Mouse (Mus musculus): ENCODE measurements around the gene Rpf2. TPM values are rescaled to one million over a fixed set of nuclear protein-coding genes. Genes with fewer than 3 reads are reported as not detected.

Gene Rpf2
- polyA plus RNA-seq, 2 experiments = 25.0 to 54.5 TPM

DNA sequence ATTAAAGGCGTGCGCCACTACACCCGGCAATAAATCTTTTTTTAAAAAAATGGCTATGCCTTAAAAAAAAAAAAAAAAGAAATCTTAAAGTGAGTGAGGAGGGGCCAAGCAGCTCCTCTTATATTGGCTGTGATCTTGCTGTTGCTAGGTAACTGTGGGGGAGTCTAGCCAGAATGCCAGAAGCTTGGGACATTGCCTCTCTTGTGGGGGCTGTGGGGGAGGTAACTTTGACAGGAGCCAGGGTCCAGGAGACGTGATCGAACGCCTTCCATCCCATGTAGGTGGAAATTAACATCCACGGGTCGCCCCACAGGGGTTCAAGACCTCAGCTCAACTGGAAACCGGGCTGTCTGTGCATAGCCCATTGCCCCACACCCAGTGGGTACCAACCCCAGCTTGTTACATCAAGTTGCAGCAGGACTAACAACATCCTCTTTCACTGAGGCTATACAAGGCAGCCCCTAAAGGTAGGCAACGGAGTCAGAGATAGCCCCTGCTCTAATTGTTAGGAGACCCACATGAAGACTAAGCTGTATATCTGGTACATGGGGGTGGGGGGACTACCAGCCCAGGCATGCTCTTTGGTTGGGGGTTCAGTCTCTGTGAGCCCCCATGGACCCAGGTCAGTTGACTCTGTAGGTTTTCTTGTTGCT is 37.5 kb upstream of the Rpf2 start:
- Histone ChIP-seq H3K27ac (replicated peaks; ENCODE audit: low read depth, low read length) (no peak overlapping the region), H3K9ac (ENCODE audit: low read depth, low read length, severe bottlenecking) (no peak overlapping the region), H3K4me2 (replicated peaks; ENCODE audit: low read depth, low read length, severe bottlenecking) (no peak overlapping the region), H3K36me3 (ENCODE audit: control insufficient read depth, insufficient read depth, low read length) (peaks cover 18% of the 10 kb centered on the region), H3K4me3 (replicated peaks; ENCODE audit: low read length) (no peak overlapping the region), H3K27me3 (ENCODE audit: control insufficient read depth, insufficient read depth, low read length) (no peaks in the 10 kb centered on the region), H3K4me1 (ENCODE audit: control insufficient read depth, insufficient read depth, low read length) (no peaks in the 10 kb centered on the region), H3K9me3 (ENCODE audit: control insufficient read depth, low read length) (no peaks in the 10 kb centered on the region)
- ATAC-seq (ENCODE audit: low FRiP score, low read depth) (no peak), DNase-seq (ENCODE audit: low spot score) (no peak)
- 82% methylated on average over 10 of the region's 10 CpGs for WGBS
- TF ChIP-seq POLR2A (IDR thresholded peaks at IDR 0.05; ENCODE audit: borderline replicate concordance, extremely low read depth, insufficient read depth, insufficient read length) = no peak

DNA sequence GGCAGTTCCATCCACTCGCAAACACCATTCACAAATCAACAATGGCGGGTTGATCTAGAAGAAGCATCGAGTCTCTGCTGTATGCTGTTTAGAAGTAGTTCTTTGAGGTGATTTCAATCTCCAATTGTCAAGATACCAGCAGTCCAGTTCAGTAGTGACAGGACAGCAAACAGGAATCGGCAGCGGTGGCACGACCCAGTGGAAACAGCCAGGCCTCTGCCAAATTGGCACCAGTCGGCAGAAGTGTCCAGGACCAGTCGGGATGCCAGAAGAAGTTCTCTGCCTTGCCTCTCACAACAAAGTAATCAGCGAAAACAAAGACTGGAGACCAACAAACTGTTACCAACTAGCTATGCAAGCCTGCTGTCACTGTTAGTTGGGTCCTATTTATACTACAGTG is 36.8 kb upstream of the Rpf2 start:
- Histone ChIP-seq H3K4me2 (replicated peaks; ENCODE audit: low read depth, low read length, severe bottlenecking) (no peak overlapping the region), H3K4me3 (replicated peaks; ENCODE audit: low read length) (no peak overlapping the region), H3K27ac (replicated peaks; ENCODE audit: low read depth, low read length) (no peak overlapping the region), H3K9ac (ENCODE audit: low read depth, low read length, severe bottlenecking) (no peak overlapping the region), H3K9me3 (ENCODE audit: control insufficient read depth, low read length) (no peaks in the 10 kb centered on the region), H3K27me3 (ENCODE audit: control insufficient read depth, insufficient read depth, low read length) (no peaks in the 10 kb centered on the region), H3K4me1 (ENCODE audit: control insufficient read depth, insufficient read depth, low read length) (no peaks in the 10 kb centered on the region), H3K36me3 (ENCODE audit: control insufficient read depth, insufficient read depth, low read length) (peaks cover 18% of the 10 kb centered on the region)
- no peak for ATAC-seq (ENCODE audit: low FRiP score, low read depth)
- TF ChIP-seq POLR2A (IDR thresholded peaks at IDR 0.05; ENCODE audit: borderline replicate concordance, extremely low read depth, insufficient read depth, insufficient read length) = no peak
- no peak for DNase-seq (ENCODE audit: low spot score)
- 93% methylated on average over 9 of the region's 9 CpGs for WGBS

DNA sequence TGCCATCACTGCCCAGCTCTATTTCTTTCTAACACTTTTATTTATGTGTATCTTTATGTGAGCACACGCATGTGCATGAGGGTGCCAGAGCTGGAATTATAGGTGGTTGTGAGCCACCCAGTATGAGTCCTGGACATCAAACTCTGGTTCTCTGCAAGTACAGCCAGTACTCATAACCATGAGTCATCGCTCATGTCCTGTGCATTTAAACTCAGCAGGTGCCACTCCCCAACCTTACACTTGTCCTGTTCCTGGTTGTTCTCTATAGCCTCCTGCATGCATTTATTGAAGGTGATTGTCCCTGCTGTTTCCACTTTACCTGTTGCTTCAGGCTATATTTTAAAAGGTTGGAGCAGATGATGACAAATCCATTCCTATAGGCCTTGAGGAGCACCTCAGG is 34.7 kb upstream of the Rpf2 start:
- no peak for ATAC-seq (ENCODE audit: low FRiP score, low read depth)
- DNase-seq (ENCODE audit: low spot score) = no peak
- no peak for TF ChIP-seq POLR2A (IDR thresholded peaks at IDR 0.05; ENCODE audit: borderline replicate concordance, extremely low read depth, insufficient read depth, insufficient read length)

DNA sequence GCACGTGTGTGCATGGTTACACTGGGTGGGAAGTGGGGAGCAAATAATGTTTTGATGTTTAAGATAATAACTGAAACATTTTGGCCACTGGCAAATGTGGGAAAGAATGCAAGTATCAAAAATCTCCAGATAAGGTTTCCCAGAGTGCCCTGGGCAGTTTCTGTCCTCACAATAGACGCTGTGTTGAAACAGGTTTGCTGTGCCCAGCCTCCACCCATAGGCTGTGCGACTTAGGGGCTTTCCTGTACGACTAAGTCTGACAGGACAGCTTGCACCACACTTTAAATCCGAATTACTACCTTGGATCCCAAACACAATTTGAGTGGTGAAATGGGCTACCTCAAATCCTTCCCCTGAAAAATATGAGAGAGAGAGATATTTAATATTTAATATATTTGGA is 31.5 kb upstream of the Rpf2 start:
- Histone ChIP-seq H3K36me3 (ENCODE audit: control insufficient read depth, insufficient read depth, low read length) (no peaks in the 10 kb centered on the region), H3K4me3 (replicated peaks; ENCODE audit: low read length) (no peak overlapping the region), H3K27ac (replicated peaks; ENCODE audit: low read depth, low read length) (no peak overlapping the region), H3K27me3 (ENCODE audit: control insufficient read depth, insufficient read depth, low read length) (no peaks in the 10 kb centered on the region), H3K9me3 (ENCODE audit: control insufficient read depth, low read length) (no peaks in the 10 kb centered on the region), H3K9ac (ENCODE audit: low read depth, low read length, severe bottlenecking) (no peak overlapping the region), H3K4me2 (replicated peaks; ENCODE audit: low read depth, low read length, severe bottlenecking) (no peak overlapping the region), H3K4me1 (ENCODE audit: control insufficient read depth, insufficient read depth, low read length) (no peaks in the 10 kb centered on the region)
- ATAC-seq (ENCODE audit: low FRiP score, low read depth) (no peak), DNase-seq (ENCODE audit: low spot score) (no peak)
- TF ChIP-seq POLR2A (IDR thresholded peaks at IDR 0.05; ENCODE audit: borderline replicate concordance, extremely low read depth, insufficient read depth, insufficient read length) = no peak
- WGBS = 54% methylated on average over 5 of the region's 5 CpGs

More for the DNA sequence above, 34.7 kb upstream of the Rpf2 start:
- Histone ChIP-seq H3K36me3 (ENCODE audit: control insufficient read depth, insufficient read depth, low read length) (peaks cover 12% of the 10 kb centered on the region), H3K9ac (ENCODE audit: low read depth, low read length, severe bottlenecking) (no peak overlapping the region), H3K9me3 (ENCODE audit: control insufficient read depth, low read length) (no peaks in the 10 kb centered on the region), H3K4me2 (replicated peaks; ENCODE audit: low read depth, low read length, severe bottlenecking) (no peak overlapping the region), H3K4me3 (replicated peaks; ENCODE audit: low read length) (no peak overlapping the region), H3K27me3 (ENCODE audit: control insufficient read depth, insufficient read depth, low read length) (no peaks in the 10 kb centered on the region), H3K27ac (replicated peaks; ENCODE audit: low read depth, low read length) (no peak overlapping the region), H3K4me1 (ENCODE audit: control insufficient read depth, insufficient read depth, low read length) (no peaks in the 10 kb centered on the region)
- 92% methylated on average over 2 of the region's 2 CpGs for WGBS

DNA sequence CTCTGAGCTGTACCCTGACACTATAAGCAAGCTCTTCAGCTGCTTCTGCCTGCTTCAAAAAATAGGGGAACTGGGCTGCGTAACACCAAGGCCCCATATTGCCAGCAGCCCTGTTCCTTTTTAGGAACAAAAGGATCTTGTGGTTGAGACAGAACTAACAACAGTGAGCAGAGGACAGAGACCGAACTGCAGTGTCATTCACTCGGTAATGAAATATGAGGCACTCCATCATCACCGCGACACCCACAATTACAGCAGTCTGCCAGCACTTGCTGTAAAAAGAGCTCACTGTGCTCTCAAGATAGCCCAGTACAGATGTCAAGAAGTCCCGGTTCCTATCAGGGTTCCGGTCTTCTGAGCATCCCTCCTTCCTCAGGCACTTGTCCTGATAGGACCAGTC is 29.2 kb upstream of the Rpf2 start:
- Histone ChIP-seq H3K4me1 (ENCODE audit: control insufficient read depth, insufficient read depth, low read length) (no peaks in the 10 kb centered on the region), H3K4me3 (replicated peaks; ENCODE audit: low read length) (no peak overlapping the region), H3K27ac (replicated peaks; ENCODE audit: low read depth, low read length) (no peak overlapping the region), H3K27me3 (ENCODE audit: control insufficient read depth, insufficient read depth, low read length) (no peaks in the 10 kb centered on the region), H3K36me3 (ENCODE audit: control insufficient read depth, insufficient read depth, low read length) (no peaks in the 10 kb centered on the region), H3K9ac (ENCODE audit: low read depth, low read length, severe bottlenecking) (no peak overlapping the region), H3K4me2 (replicated peaks; ENCODE audit: low read depth, low read length, severe bottlenecking) (no peak overlapping the region), H3K9me3 (ENCODE audit: control insufficient read depth, low read length) (no peaks in the 10 kb centered on the region)
- WGBS = 58% methylated on average over 7 of the region's 7 CpGs
- ATAC-seq (ENCODE audit: low FRiP score, low read depth) (no peak), DNase-seq (ENCODE audit: low spot score) (no peak)
- no peak for TF ChIP-seq POLR2A (IDR thresholded peaks at IDR 0.05; ENCODE audit: borderline replicate concordance, extremely low read depth, insufficient read depth, insufficient read length)

Measured in limb, embryonic 14.5 days (tissue).